Mouse (Mus musculus): Measurements from ENCODE around the gene Rad51b. TPM values are rescaled to one million over a fixed set of nuclear protein-coding genes. Genes with fewer than 3 reads are reported as not detected.
"Not testable (repeated sequence)": the region's sequence is repeated elsewhere in the genome, so short reads cannot be mapped to it uniquely, and the experiment has no call there.

The Rad51b gene
- total RNA-seq (2021) = under 1 TPM; 0.47 to 0.69 TPM
- long read RNA-seq = 0 reads

GRCm38 (mm10) chr12:79297121-79297576, at the start of gene Rad51b:
Gene Rad51b (plus strand): TSS chr12:79297282.
- peak; percentile 60 to 69 for DNase-seq (ENCODE audit: low spot score in 2 of 2)

GRCm38 (mm10) chr12:79248110-79248509, 49.0 kb upstream of the Rad51b start:
- no peak for DNase-seq (ENCODE audit: low spot score in 2 of 2)

GRCm38 (mm10) chr12:79253294-79254053, 43.6 kb upstream of the Rad51b start:
- DNase-seq (ENCODE audit: low spot score in 2 of 2) = no peak

GRCm38 (mm10) chr12:79254975-79255374, 42.1 kb upstream of the Rad51b start:
- DNase-seq (ENCODE audit: low spot score in 2 of 2) = no peak

- no peak for DNase-seq (ENCODE audit: low spot score in 2 of 2)
Measured at GRCm38 (mm10) chr12:79260154-79260553, 36.9 kb upstream of the Rad51b start.

GRCm38 (mm10) chr12:79261035-79261434, 36.0 kb upstream of the Rad51b start:
- DNase-seq (ENCODE audit: low spot score in 2 of 2) = peak; percentile 32 to 39

GRCm38 (mm10) chr12:79272604-79273003, 24.5 kb upstream of the Rad51b start:
- DNase-seq (ENCODE audit: low spot score in 2 of 2) = no peak

GRCm38 (mm10) chr12:79279513-79280115, 17.5 kb upstream of the Rad51b start:
- no peak for DNase-seq (ENCODE audit: low spot score in 2 of 2)

- DNase-seq (ENCODE audit: low spot score in 2 of 2) = no peak
Measured at GRCm38 (mm10) chr12:79282595-79282994, 14.5 kb upstream of the Rad51b start.

- no peak for DNase-seq (ENCODE audit: low spot score in 2 of 2)
Measured at GRCm38 (mm10) chr12:79292874-79293273, 4.2 kb upstream of the Rad51b start.

GRCm38 (mm10) chr12:79296126-79296816, 811 bp upstream of the Rad51b start, which contains the start of gene Zfyve26:
Gene Zfyve26 (minus strand): TSS chr12:79296304.
- DNase-seq (ENCODE audit: low spot score in 2 of 2) = peak; percentile 87 to 89

- no peak for DNase-seq (ENCODE audit: low spot score in 2 of 2)
Measured at GRCm38 (mm10) chr12:79297884-79298636, 978 bp downstream of the Rad51b start.

GRCm38 (mm10) chr12:79301802-79302201, 4.7 kb downstream of the Rad51b start:
- DNase-seq (ENCODE audit: low spot score in 2 of 2) = no peak

GRCm38 (mm10) chr12:79305131-79305530, 8.0 kb downstream of the Rad51b start:
- no peak for DNase-seq (ENCODE audit: low spot score in 2 of 2)

GRCm38 (mm10) chr12:79306013-79306412, 8.9 kb downstream of the Rad51b start:
- DNase-seq (ENCODE audit: low spot score in 2 of 2) = no peak

- DNase-seq (ENCODE audit: low spot score in 2 of 2) = no peak
Measured at GRCm38 (mm10) chr12:79313721-79314120, 16.6 kb downstream of the Rad51b start.

- DNase-seq (ENCODE audit: low spot score in 2 of 2) = no peak
Measured at GRCm38 (mm10) chr12:79317339-79317738, 20.3 kb downstream of the Rad51b start.

GRCm38 (mm10) chr12:79320895-79321294, 23.8 kb downstream of the Rad51b start:
- DNase-seq (ENCODE audit: low spot score in 2 of 2) = no peak

GRCm38 (mm10) chr12:79322539-79322938, 25.5 kb downstream of the Rad51b start:
- not testable (repeated sequence) for DNase-seq (ENCODE audit: low spot score in 2 of 2)

GRCm38 (mm10) chr12:79326236-79326635, 29.2 kb downstream of the Rad51b start:
- no peak for DNase-seq (ENCODE audit: low spot score in 2 of 2)

- DNase-seq (ENCODE audit: low spot score in 2 of 2) = no peak
Measured at GRCm38 (mm10) chr12:79326745-79327144, 29.7 kb downstream of the Rad51b start.
